29 mouse cellular contexts compared by ENCODE assay signal in the genomic region with DNA sequence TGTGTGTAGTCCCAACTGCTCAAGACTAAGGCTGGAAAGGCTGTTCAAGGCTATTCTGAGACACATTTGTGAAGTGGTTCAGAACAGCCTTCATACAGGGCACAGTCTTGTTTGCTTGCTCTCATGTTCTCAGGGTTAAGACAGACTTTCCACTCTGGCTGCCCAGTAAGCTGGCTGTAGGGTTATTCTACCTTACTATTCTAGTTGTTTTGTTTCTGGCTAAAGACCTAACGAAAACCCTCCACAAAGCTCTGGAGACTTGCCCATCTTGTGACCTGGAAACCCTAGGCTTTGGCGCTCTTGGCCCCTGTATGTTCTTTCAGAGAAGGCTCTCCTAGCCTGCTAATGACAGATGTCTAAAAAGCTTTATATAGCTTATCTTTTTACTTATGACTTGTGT. TPM values are rescaled to one million over a fixed set of nuclear protein-coding genes. Genes with fewer than 3 reads are reported as not detected.
DNase-seq lines count a peak whose midpoint lies in the region; ATAC-seq and TF ChIP-seq lines count a peak whose summit lies in the region.
"Had no signal": no experiment of that assay in that cellular context is flagged by ENCODE, and none has a peak within 500 bp of the region (broad histone marks: within the 10 kb centered on the region; RNA-seq: fewer than 3 reads in every experiment).

No protein-coding gene starts in this region.

- 52% methylated on average over 2 of the region's 2 CpGs for WGBS in kidney, adult 2 months
- 47% methylated on average over 2 of the region's 2 CpGs for WGBS in intestine, postnatal 0 days
- 81% methylated on average over 2 of the region's 2 CpGs for WGBS in hindbrain, embryonic 12.5 days
- WGBS in midbrain, embryonic 15.5 days, result 85% methylated on average over 2 of the region's 2 CpGs

- H3K27ac ChIP-seq in kidney, adult 2 months (ENCODE audit: insufficient read depth, low read depth, low read length), result peak overlapping the region; percentile 50; the same call in 1 of the 2 replicates
- H3K27ac ChIP-seq in intestine, postnatal 0 days (ENCODE audit: low read depth, low read length), result peak overlapping the region; percentile 23; the same call in 1 of the 2 replicates
- no peak overlapping the region for H3K27ac ChIP-seq in hindbrain, embryonic 12.5 days
- H3K27ac ChIP-seq in midbrain, embryonic 15.5 days, result no peak overlapping the region
- H3K27ac ChIP-seq: embryonic facial prominence, embryonic 13.5 days; forebrain, embryonic 10.5 days; forebrain, embryonic 15.5 days; heart, embryonic 13.5 days; hindbrain, embryonic 15.5 days; limb, embryonic 13.5 days; lung, embryonic 15.5 days; neural tube, embryonic 12.5 days had no signal

- no peaks in the 10 kb centered on the region for H3K27me3 ChIP-seq in kidney, adult 2 months (replicated peaks; ENCODE audit: control insufficient read depth, insufficient read depth, low read length)
- H3K27me3 ChIP-seq in intestine, postnatal 0 days (replicated peaks; ENCODE audit: control insufficient read depth, insufficient read depth, low read length), result no peaks in the 10 kb centered on the region
- no peaks in the 10 kb centered on the region for H3K27me3 ChIP-seq in hindbrain, embryonic 12.5 days
- no peaks in the 10 kb centered on the region for H3K27me3 ChIP-seq in midbrain, embryonic 15.5 days (replicated peaks)
- H3K27me3 ChIP-seq: embryonic facial prominence, embryonic 13.5 days; forebrain, embryonic 15.5 days; heart, embryonic 13.5 days; hindbrain, embryonic 15.5 days; limb, embryonic 13.5 days; lung, embryonic 15.5 days; neural tube, embryonic 12.5 days had no signal

- TF ChIP-seq POLR2A in kidney, adult 2 months (IDR thresholded peaks at IDR 0.05; ENCODE audit: low read depth, low read length), result no peak

- no peaks in the 10 kb centered on the region for H3K9me3 ChIP-seq in intestine, postnatal 0 days (ENCODE audit: control insufficient read depth)
- no peaks in the 10 kb centered on the region for H3K9me3 ChIP-seq in hindbrain, embryonic 12.5 days (replicated peaks)
- H3K9me3 ChIP-seq in midbrain, embryonic 15.5 days, result no peaks in the 10 kb centered on the region
- H3K9me3 ChIP-seq: embryonic facial prominence, embryonic 13.5 days; forebrain, embryonic 10.5 days; forebrain, embryonic 15.5 days; heart, embryonic 13.5 days; hindbrain, embryonic 15.5 days; limb, embryonic 13.5 days; lung, embryonic 15.5 days; neural tube, embryonic 12.5 days had no signal

- DNase-seq in gastrocnemius, adult 18-20 months (ENCODE audit: low spot score), result peak; percentile 30
- no peak for DNase-seq in gastrocnemius, postnatal 10 days
- DNase-seq in kidney, adult 2 months, result no peak
- no peak for DNase-seq in kidney, postnatal 10 days
- DNase-seq: adrenal gland, postnatal 10 days; cerebellum, adult 9-11 months; heart, postnatal 10 days; kidney, adult 9 months; kidney, postnatal 14 days; right cerebral cortex, adult 18-20 months; right cerebral cortex, postnatal 4 days; thymus, postnatal 14 days had no signal

- no peak for TF ChIP-seq CTCF in kidney, adult 2 months (conservative IDR thresholded peaks at IDR 0.05; ENCODE audit: insufficient read depth, insufficient read length, low read depth, low read length)
- TF ChIP-seq CTCF in intestine, postnatal 0 days (IDR thresholded peaks at IDR 0.05; ENCODE audit: low read depth), result no peak

- ATAC-seq in intestine, postnatal 0 days, result no peak
- no peak for ATAC-seq in hindbrain, embryonic 12.5 days (ENCODE audit: low FRiP score)
- ATAC-seq in midbrain, embryonic 15.5 days (replicated peaks), result no peak
- ATAC-seq: activated CD4-positive, CD25-positive, alpha-beta regulatory T cell, adult 4 months; CD4-positive, CD25-positive, alpha-beta regulatory T cell, adult 4 months; forebrain, embryonic 15.5 days; inflammation-experienced regulatory T-cells, adult 6 months had no signal

- H3K4me2 ChIP-seq in intestine, postnatal 0 days (replicated peaks; ENCODE audit: low read depth), result no peak overlapping the region
- H3K4me2 ChIP-seq in hindbrain, embryonic 12.5 days (replicated peaks), result no peak overlapping the region
- H3K4me2 ChIP-seq in midbrain, embryonic 15.5 days, result no peak overlapping the region
- H3K4me2 ChIP-seq: embryonic facial prominence, embryonic 13.5 days; forebrain, embryonic 15.5 days; heart, embryonic 13.5 days; hindbrain, embryonic 15.5 days; limb, embryonic 13.5 days; liver, embryonic 11.5 days; lung, embryonic 15.5 days; midbrain, embryonic 11.5 days; neural tube, embryonic 12.5 days had no signal

- no peaks in the 10 kb centered on the region; the same call in 1 of the 2 replicates for H3K4me1 ChIP-seq in kidney, adult 2 months (ENCODE audit: control insufficient read depth, insufficient read depth, low read length)
- H3K4me1 ChIP-seq in intestine, postnatal 0 days (replicated peaks; ENCODE audit: control insufficient read depth, insufficient read depth, low read length), result no peaks in the 10 kb centered on the region
- H3K4me1 ChIP-seq in hindbrain, embryonic 12.5 days, result no peaks in the 10 kb centered on the region
- no peaks in the 10 kb centered on the region for H3K4me1 ChIP-seq in midbrain, embryonic 15.5 days
- H3K4me1 ChIP-seq: embryonic facial prominence, embryonic 13.5 days; hindbrain, embryonic 15.5 days; lung, embryonic 15.5 days; neural tube, embryonic 12.5 days had no signal

- H3K9ac ChIP-seq in intestine, postnatal 0 days (ENCODE audit: low read depth, low read length), result no peak overlapping the region
- no peak overlapping the region for H3K9ac ChIP-seq in hindbrain, embryonic 12.5 days
- no peak overlapping the region for H3K9ac ChIP-seq in midbrain, embryonic 15.5 days
- H3K9ac ChIP-seq: embryonic facial prominence, embryonic 13.5 days; forebrain, embryonic 15.5 days; heart, embryonic 13.5 days; hindbrain, embryonic 15.5 days; limb, embryonic 13.5 days; lung, embryonic 15.5 days; neural tube, embryonic 12.5 days had no signal

- peaks cover 25% of the 10 kb centered on the region for H3K36me3 ChIP-seq in kidney, adult 2 months (ENCODE audit: control insufficient read depth, insufficient read depth, low read length)
- peaks cover 36% of the 10 kb centered on the region for H3K36me3 ChIP-seq in intestine, postnatal 0 days (ENCODE audit: control insufficient read depth, insufficient read depth)
- peaks cover 54% of the 10 kb centered on the region for H3K36me3 ChIP-seq in hindbrain, embryonic 12.5 days
- peaks cover 25% of the 10 kb centered on the region; the same call in 1 of the 2 replicates for H3K36me3 ChIP-seq in midbrain, embryonic 15.5 days (replicated peaks)

- no peak overlapping the region for H3K4me3 ChIP-seq in kidney, adult 2 months (ENCODE audit: insufficient read depth, low read depth, low read length)
- H3K4me3 ChIP-seq in intestine, postnatal 0 days (ENCODE audit: low read depth, low read length), result no peak overlapping the region
- no peak overlapping the region for H3K4me3 ChIP-seq in hindbrain, embryonic 12.5 days
- H3K4me3 ChIP-seq in midbrain, embryonic 15.5 days, result no peak overlapping the region
- H3K4me3 ChIP-seq: embryonic facial prominence, embryonic 13.5 days; forebrain, embryonic 10.5 days; forebrain, embryonic 15.5 days; heart, embryonic 13.5 days; hindbrain, embryonic 15.5 days; limb, embryonic 13.5 days; lung, embryonic 15.5 days; myocyte; neural tube, embryonic 12.5 days had no signal

RNA-seq across cellular contexts. Expression of a gene that starts 55.1 kb away (rescaled TPM):
- total RNA-seq in gastrocnemius, adult 18-20 months (2021), result 10 to 100 TPM; 59.5 to 64.6 TPM
- total RNA-seq in gastrocnemius, postnatal 10 days (2021), result 10 to 100 TPM; 62.1 to 68.2 TPM
- 17.9 and 21.5 TPM in 2 replicates for polyA plus RNA-seq in kidney, adult 2 months (2012; rRNA removed)
- polyA plus RNA-seq in intestine, postnatal 0 days (2015; fragmentation: Nextera tagmentation; extraction: Ambion mirVana), result 32.5 and 35.8 TPM in 2 replicates
- 37.3 and 39.1 TPM in 2 replicates for polyA plus RNA-seq in hindbrain, embryonic 12.5 days (2016; fragmentation: Nextera tagmentation; extraction: Ambion mirVana)
- polyA plus RNA-seq in midbrain, embryonic 15.5 days (2015; fragmentation: Nextera tagmentation; extraction: Ambion mirVana), result 38.9 and 39.3 TPM in 2 replicates

Comparison
In these comparisons a context has a peak if more than half of its experiments do, and no peak if none do; other contexts are left out.
1. H3K27ac ChIP-seq: peak in kidney, adult 2 months (single experiment) and intestine, postnatal 0 days (single experiment); none in hindbrain, embryonic 12.5 days (single experiment) and midbrain, embryonic 15.5 days (single experiment).